8 mouse cellular contexts compared by ENCODE assay signal in genomic region chr12:107930611-107931350, GRCm38 (mm10).
DNase-seq lines count a peak whose midpoint lies in the region; ATAC-seq lines count a peak whose summit lies in the region.

No protein-coding gene starts in this region.

- no peak for ATAC-seq in liver, embryonic 12.5 days
- no peak for ATAC-seq in embryonic facial prominence, embryonic 11.5 days (replicated peaks; ENCODE audit: insufficient number of reproducible peaks, low FRiP score, low TSS enrichment, low read depth)
- ATAC-seq in limb, embryonic 12.5 days (ENCODE audit: insufficient number of reproducible peaks, insufficient read depth, low FRiP score, low TSS enrichment, low read depth) = 0 out of 2 replicates have a peak, but pooled peaks have one; percentile 17

- 69% methylated on average over 28 of the region's 28 CpGs for WGBS in liver, embryonic 12.5 days (ENCODE audit: insufficient replicate concordance)
- 60% methylated on average over 28 of the region's 28 CpGs for WGBS in embryonic facial prominence, embryonic 11.5 days
- WGBS in limb, embryonic 12.5 days = 57% methylated on average over 28 of the region's 28 CpGs

- H3K9me3 ChIP-seq in liver, embryonic 12.5 days (replicated peaks) = no peaks in the 10 kb centered on the region
- H3K9me3 ChIP-seq in embryonic facial prominence, embryonic 11.5 days (replicated peaks; ENCODE audit: control insufficient read depth, low read length) = no peaks in the 10 kb centered on the region
- H3K9me3 ChIP-seq in limb, embryonic 12.5 days = no peaks in the 10 kb centered on the region

- H3K4me3 ChIP-seq in liver, embryonic 12.5 days = no peak overlapping the region
- H3K4me3 ChIP-seq in embryonic facial prominence, embryonic 11.5 days (ENCODE audit: low read depth, low read length) = no peak overlapping the region
- H3K4me3 ChIP-seq in limb, embryonic 12.5 days (replicated peaks) = no peak overlapping the region

- H3K27me3 ChIP-seq in liver, embryonic 12.5 days (replicated peaks) = no peaks in the 10 kb centered on the region
- H3K27me3 ChIP-seq in embryonic facial prominence, embryonic 11.5 days (ENCODE audit: control insufficient read depth, insufficient read depth, low read length) = no peaks in the 10 kb centered on the region
- no peaks in the 10 kb centered on the region for H3K27me3 ChIP-seq in limb, embryonic 12.5 days

- no peak overlapping the region for H3K9ac ChIP-seq in liver, embryonic 12.5 days
- no peak overlapping the region for H3K9ac ChIP-seq in embryonic facial prominence, embryonic 11.5 days (replicated peaks; ENCODE audit: low read length)
- H3K9ac ChIP-seq in limb, embryonic 12.5 days (replicated peaks) = no peak overlapping the region

- no peak overlapping the region for H3K4me2 ChIP-seq in liver, embryonic 12.5 days
- no peak overlapping the region for H3K4me2 ChIP-seq in embryonic facial prominence, embryonic 11.5 days (ENCODE audit: low read depth, low read length)
- H3K4me2 ChIP-seq in limb, embryonic 12.5 days = 0 out of 2 replicates have a peak overlapping the region, but pooled peaks have one; percentile 17

- H3K27ac ChIP-seq in liver, embryonic 12.5 days = no peak overlapping the region
- no peak overlapping the region for H3K27ac ChIP-seq in embryonic facial prominence, embryonic 11.5 days (replicated peaks; ENCODE audit: low read depth, low read length)
- H3K27ac ChIP-seq in limb, embryonic 12.5 days = peak overlapping the region; percentile 82

- no peaks in the 10 kb centered on the region for H3K4me1 ChIP-seq in liver, embryonic 12.5 days
- peaks cover 8% of the 10 kb centered on the region; the same call in 1 of the 2 replicates for H3K4me1 ChIP-seq in embryonic facial prominence, embryonic 11.5 days (ENCODE audit: control insufficient read depth, insufficient read depth, low read length)
- H3K4me1 ChIP-seq in limb, embryonic 12.5 days (replicated peaks) = peaks cover 75% of the 10 kb centered on the region

- DNase-seq in liver = peak; percentile 26
- DNase-seq in embryonic facial prominence, embryonic 11.5 days (ENCODE audit: low spot score) = peak; percentile 41
- DNase-seq in heart, adult 9 months (ENCODE audit: low spot score in 2 of 2) = peak; percentile 61 to 75
- DNase-seq in kidney, adult 18-20 months = peak; percentile 69
- DNase-seq in right cerebral cortex, adult 2 months (ENCODE audit: low spot score in 2 of 2) = peak; percentile 71
- DNase-seq in embryo, embryonic 10.5 days (ENCODE audit: low spot score) = no peak

- H3K36me3 ChIP-seq in liver, embryonic 12.5 days = no peaks in the 10 kb centered on the region
- no peaks in the 10 kb centered on the region for H3K36me3 ChIP-seq in embryonic facial prominence, embryonic 11.5 days (replicated peaks; ENCODE audit: control insufficient read depth, insufficient read depth, low read depth, low read length)
- no peaks in the 10 kb centered on the region for H3K36me3 ChIP-seq in limb, embryonic 12.5 days
